Mouse (Mus musculus): ENCODE measurements around the gene Snx29.
"Not testable (repeated sequence)": the region's sequence is repeated elsewhere in the genome, so short reads cannot be mapped to it uniquely, and the experiment has no call there.

Snx29 gene

GRCm38 (mm10) chr16:11408726-11409125 lies 86.0 kb downstream of the Snx29 start:
- no peak for DNase-seq (ENCODE audit: low spot score)

DNA sequence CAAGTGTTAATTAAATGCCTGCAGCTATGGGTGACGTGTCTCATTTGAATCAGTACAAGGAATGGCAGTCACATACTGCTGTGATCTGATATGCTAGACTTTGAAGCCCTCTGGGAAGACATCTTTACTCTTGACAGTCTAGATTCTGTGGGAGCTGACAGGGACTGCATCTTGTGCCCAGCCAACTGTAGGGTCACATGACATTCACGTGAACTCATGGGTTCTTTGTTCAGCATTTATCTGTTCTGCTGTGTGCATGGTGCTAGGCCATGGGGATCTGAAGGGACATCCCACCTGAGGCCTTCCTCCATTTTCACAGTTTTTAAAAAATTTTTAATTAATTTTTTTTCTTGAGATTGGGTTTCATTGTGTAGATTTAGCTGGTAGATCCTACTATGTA lies 91.9 kb downstream of the Snx29 start:
- no peak for DNase-seq (ENCODE audit: low spot score)

GRCm38 (mm10) chr16:11418183-11418588 lies 95.5 kb downstream of the Snx29 start:
- DNase-seq (ENCODE audit: low spot score) = peak; percentile 87

DNA sequence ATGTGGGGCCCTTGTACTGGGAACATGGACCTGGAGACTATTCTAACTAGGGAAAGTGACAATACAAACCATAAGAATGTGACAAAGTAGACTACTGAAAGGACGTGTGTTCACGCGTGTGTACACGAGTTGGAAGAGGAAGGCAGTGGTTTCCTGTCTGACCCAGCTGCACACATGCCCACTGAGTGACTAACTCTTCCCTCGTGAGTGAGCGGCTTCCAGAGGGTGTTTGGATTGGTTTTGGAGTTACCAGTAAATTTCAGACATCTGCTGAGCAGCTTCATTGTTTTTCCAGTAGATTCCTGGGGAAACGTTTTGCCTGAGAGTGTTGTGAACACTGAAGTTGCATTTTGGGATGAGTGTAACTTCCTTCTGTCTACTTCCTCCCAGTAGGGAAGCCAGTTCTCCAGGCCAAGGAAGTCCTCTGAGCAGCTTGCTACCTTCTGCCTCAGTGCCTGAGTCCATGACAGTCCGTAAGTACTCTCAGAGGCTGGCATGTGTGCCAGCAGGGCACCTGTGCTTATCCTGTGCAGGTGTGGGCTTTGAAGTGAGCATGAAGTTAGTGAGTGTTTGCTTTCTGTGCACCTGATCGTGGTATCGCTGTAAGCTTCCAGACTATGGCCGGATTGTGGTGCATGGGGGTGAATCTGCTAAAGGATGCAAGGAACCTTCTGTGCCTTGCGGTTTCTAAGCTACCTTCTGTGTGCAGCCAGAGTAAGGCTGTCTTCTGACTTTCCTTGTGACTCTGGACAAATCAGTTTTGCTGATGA lies 97.8 kb downstream of the Snx29 start:
- no peak for DNase-seq (ENCODE audit: low spot score)

DNA sequence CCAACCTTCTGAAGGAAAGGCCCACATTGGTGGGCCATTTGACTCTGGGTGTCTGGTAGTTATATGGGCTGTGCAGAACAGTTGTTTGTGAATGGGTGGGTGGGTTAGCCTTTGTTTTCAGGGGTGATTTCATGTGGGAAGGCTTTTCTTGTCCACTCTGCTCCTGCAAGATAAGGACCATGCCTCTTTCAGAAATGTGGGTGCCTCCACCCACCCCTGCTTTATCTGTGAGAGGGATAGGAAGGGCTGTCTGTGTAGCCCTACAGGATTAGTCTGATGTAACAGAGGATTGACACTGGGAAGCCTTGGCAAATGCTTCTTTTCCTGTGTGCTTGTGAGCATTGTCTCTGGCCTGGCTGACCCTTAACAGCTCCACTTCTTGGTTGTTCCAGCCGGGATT lies 99.5 kb downstream of the Snx29 start:
- DNase-seq (ENCODE audit: low spot score) = no peak

- DNase-seq (ENCODE audit: low spot score) = no peak
Measured at GRCm38 (mm10) chr16:11422889-11423610, 100.3 kb downstream of the Snx29 start.

DNA sequence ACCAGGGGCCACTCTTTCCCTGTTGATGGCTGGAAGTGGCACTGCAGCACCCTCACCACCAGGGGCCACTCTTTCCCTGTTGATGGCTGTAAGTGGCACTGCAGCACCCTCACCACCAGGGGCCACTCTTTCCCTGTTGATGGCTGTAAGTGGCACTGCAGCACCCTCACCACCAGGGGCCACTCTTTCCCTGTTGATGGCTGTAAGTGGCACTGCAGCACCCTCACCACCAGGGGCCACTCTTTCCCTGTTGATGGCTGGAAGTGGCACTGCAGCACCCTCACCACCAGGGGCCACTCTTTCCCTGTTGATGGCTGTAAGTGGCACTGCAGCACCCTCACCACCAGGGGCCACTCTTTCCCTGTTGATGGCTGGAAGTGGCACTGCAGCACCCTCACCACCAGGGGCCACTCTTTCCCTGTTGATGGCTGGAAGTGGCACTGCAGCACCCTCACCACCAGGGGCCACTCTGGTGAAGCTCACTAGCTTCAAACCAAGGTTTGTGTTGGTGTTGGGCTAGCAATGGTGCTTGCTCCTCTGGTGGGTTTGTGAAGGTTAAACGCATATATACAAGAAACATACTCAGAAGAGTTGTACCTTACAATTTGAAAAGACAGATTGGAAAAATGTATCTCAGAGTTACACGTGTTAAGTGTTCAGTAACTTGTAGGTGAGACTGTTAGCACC lies 101.0 kb downstream of the Snx29 start:
- DNase-seq (ENCODE audit: low spot score) = peak; percentile 28

- no peak for DNase-seq (ENCODE audit: low spot score)
Measured at GRCm38 (mm10) chr16:11424568-11425145, 101.9 kb downstream of the Snx29 start.

GRCm38 (mm10) chr16:11425279-11425678 lies 102.6 kb downstream of the Snx29 start:
- DNase-seq (ENCODE audit: low spot score) = no peak

DNA sequence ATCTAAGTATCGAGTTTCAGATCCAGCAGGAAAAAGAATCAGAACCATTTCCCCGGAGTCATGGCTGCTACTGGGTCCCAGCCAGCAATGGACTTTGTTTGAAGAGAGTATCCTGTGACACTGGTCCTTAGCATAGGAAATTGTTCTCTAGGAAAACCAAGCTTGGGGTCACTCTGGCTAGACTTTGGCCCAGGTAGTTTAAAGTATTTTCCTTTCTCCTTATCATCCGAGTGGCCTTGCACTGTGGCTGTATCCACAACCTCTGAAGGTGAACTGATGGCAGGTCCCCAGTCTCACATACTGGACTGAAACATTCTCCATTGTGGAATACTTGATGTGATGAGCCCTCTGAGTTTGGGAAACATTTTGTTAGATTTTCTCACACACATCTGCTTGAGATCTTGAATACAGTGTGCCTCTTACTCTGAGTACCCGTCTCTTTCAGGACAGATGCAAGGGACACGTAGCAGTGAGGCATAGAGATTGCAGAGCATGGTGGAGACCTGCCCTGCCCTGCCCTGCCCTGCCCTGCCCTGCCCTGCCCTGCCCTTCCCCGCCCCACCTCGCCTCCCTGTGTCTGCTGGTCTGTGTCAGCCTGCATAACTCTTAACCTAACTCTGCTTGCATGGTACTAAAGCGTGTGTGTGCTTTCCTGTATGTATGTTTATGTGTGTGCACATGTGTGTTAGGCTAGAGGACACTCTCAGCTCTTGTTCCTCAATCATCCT lies 104.3 kb downstream of the Snx29 start:
- DNase-seq (ENCODE audit: low spot score) = no peak

- no peak for DNase-seq (ENCODE audit: low spot score)
Measured at GRCm38 (mm10) chr16:11429784-11430183, 107.1 kb downstream of the Snx29 start.

- DNase-seq (ENCODE audit: low spot score) = no peak
Measured at GRCm38 (mm10) chr16:11430520-11430919, 107.8 kb downstream of the Snx29 start.

DNA sequence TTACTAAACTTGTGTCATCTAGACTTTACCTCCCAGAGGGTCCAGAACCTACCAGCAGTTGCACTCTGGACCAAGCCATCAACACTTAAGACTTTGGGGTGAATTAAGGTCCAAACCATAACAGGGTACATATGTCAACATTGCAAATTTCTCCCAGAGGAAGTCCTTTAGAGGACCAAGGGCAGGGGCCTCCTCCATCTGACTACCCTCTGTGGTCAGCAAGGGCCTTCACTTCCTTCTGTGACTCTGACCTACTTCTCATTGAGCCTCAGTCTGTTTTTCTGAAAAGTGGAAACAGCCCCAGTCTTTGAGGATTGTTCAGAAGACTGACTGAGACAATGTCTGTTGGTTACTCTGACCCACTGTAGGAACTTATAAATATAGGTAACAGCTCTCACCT lies 111.1 kb downstream of the Snx29 start:
- DNase-seq (ENCODE audit: low spot score) = no peak

DNA sequence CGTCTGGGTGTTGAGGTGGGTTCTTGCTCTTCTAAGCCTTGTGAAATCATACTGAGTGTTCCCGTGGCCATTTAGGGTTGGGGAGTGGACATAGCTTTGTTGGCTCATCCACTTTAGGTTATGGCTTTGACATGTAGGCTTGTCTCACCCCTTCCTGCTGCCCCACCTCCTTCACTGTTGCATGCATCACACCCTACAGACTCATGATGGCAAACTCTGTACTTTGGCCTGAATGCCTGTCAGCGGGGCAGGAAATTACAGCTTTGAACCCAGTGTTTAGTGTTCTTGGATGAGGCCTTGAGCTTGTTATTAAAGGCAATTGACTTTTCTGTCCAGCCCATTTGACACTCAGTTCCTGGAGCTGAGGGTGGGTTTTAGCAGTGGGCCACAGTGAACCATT lies 114.9 kb downstream of the Snx29 start:
- DNase-seq (ENCODE audit: low spot score) = no peak

DNA sequence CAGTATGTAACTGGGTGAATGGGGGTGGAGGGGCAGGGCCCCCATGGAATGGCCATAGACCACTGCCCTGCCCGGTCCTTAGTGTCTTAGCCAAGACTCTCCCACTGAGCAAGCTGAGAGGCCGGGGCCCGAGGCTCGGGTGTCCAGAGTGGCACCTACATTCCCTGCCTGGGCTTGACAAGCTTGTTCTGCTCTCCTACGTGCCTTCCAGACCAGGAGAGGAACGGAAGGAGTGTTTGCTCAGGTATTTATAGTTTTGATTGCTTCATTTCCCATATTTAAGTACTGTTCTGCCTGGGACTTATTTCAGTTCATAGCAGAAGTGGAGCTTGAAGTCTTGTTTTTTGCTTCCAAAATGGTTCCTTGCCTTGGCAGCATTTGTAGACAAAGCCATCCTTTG lies 116.7 kb downstream of the Snx29 start:
- no peak for DNase-seq (ENCODE audit: low spot score)

- no peak for DNase-seq (ENCODE audit: low spot score)
Measured at GRCm38 (mm10) chr16:11441616-11442015, 118.9 kb downstream of the Snx29 start.

GRCm38 (mm10) chr16:11442534-11442933 lies 119.8 kb downstream of the Snx29 start:
- DNase-seq (ENCODE audit: low spot score) = no peak

DNA sequence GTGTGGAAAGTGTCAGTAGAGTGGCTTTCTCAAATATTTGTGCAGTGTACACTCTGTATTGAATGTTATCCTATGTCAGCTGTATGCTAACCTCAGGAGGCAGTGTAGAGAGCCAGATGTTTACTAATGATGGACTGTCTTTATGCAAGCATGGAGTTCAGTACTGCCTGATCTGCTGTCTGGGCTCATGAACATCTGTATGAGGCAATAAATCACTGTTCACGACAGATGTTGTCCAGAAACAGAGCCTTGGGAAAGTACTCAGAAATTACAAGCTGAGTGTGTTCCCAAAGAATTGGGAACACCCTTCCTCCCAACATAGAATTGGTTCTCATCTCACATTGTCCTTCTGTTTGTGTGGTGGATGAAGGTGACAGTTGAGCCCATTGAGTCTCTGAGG lies 121.9 kb downstream of the Snx29 start:
- DNase-seq (ENCODE audit: low spot score) = no peak

- DNase-seq (ENCODE audit: low spot score) = no peak
Measured at GRCm38 (mm10) chr16:11446977-11447376, 124.3 kb downstream of the Snx29 start.

GRCm38 (mm10) chr16:11447905-11448304 lies 125.2 kb downstream of the Snx29 start:
- DNase-seq (ENCODE audit: low spot score) = no peak

DNA sequence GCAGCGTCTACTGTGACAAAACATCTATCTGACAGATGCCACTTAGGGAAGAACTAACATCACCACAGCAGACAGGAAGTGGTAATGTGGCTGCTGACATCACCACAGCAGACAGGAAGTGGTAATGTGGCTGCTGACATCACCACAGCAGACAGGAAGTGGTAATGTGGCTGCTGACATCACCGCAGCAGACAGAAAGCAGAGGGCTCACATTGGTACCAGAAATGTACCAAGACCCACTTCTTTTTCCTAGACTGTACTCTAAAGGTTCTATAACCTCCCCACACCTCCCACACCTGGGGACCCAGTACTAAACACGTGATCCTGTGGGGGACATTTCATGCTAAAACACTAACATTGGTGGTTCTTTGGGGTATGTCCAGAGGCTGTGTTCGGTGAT lies 126.0 kb downstream of the Snx29 start:
- DNase-seq (ENCODE audit: low spot score) = not testable (repeated sequence)

- no peak for DNase-seq (ENCODE audit: low spot score)
Measured at GRCm38 (mm10) chr16:11449344-11449743, 126.6 kb downstream of the Snx29 start.
